Mouse (Mus musculus) spleen, postnatal 14 days (tissue): ENCODE measurements around the gene Psip1.
"Not testable (repeated sequence)": the region's sequence is repeated elsewhere in the genome, so short reads cannot be mapped to it uniquely, and the experiment has no call there.

Experiments used
- DNase-seq, 2 experiments: peaks; one replicate each; pipeline ENCODE4 v3.0.0; 2021 to 2022; ENCODE audit warnings: low spot score in 2 of 2

Gene Psip1

GRCm38 (mm10) chr4:83486117-83486901, at the start of gene Psip1:
TSS of gene Psip1 (minus strand) at chr4:83486459.
- DNase-seq: peak; percentile 83 to 88

- DNase-seq: no peak
Observed at GRCm38 (mm10) chr4:83534024-83534423, 47.8 kb upstream of the Psip1 start.

GRCm38 (mm10) chr4:83533168-83533911, 47.1 kb upstream of the Psip1 start:
- no peak for DNase-seq

- DNase-seq: not testable (repeated sequence)
Observed at GRCm38 (mm10) chr4:83530060-83530459, 43.8 kb upstream of the Psip1 start.

GRCm38 (mm10) chr4:83527921-83528320, 41.7 kb upstream of the Psip1 start:
- DNase-seq: peak in 1 of 2 experiments; percentile 51

GRCm38 (mm10) chr4:83526988-83527334, 40.7 kb upstream of the Psip1 start:
- no peak for DNase-seq

GRCm38 (mm10) chr4:83526270-83526987, 40.2 kb upstream of the Psip1 start:
- no peak for DNase-seq

- no peak for DNase-seq
Observed at GRCm38 (mm10) chr4:83525690-83526055, 39.4 kb upstream of the Psip1 start.

- DNase-seq: peak; percentile 90 to 93
Observed at GRCm38 (mm10) chr4:83524843-83525689, 38.8 kb upstream of the Psip1 start, which contains the start of gene Ccdc171. TSS of gene Ccdc171 (plus strand) at chr4:83525545.

- no peak for DNase-seq
Observed at GRCm38 (mm10) chr4:83524456-83524842, 38.2 kb upstream of the Psip1 start.

- no peak for DNase-seq
Observed at GRCm38 (mm10) chr4:83522066-83522465, 35.8 kb upstream of the Psip1 start.

GRCm38 (mm10) chr4:83520308-83520707, 34.0 kb upstream of the Psip1 start:
- DNase-seq: no peak

GRCm38 (mm10) chr4:83519807-83520206, 33.5 kb upstream of the Psip1 start:
- no peak for DNase-seq

GRCm38 (mm10) chr4:83519148-83519547, 32.9 kb upstream of the Psip1 start:
- DNase-seq: no peak

GRCm38 (mm10) chr4:83516144-83516543, 29.9 kb upstream of the Psip1 start:
- not testable (repeated sequence) for DNase-seq

- DNase-seq: no peak
Observed at GRCm38 (mm10) chr4:83514976-83515669, 28.9 kb upstream of the Psip1 start.

- DNase-seq: no peak
Observed at GRCm38 (mm10) chr4:83514183-83514582, 27.9 kb upstream of the Psip1 start.

GRCm38 (mm10) chr4:83512644-83513043, 26.4 kb upstream of the Psip1 start:
- no peak for DNase-seq

- no peak for DNase-seq
Observed at GRCm38 (mm10) chr4:83512217-83512616, 26.0 kb upstream of the Psip1 start.

- no peak for DNase-seq
Observed at GRCm38 (mm10) chr4:83511083-83511482, 24.8 kb upstream of the Psip1 start.

GRCm38 (mm10) chr4:83509600-83509999, 23.3 kb upstream of the Psip1 start:
- no peak for DNase-seq
